Mouse (Mus musculus): ENCODE data around the gene Wnt8b. TPM values are rescaled to one million over a fixed set of nuclear protein-coding genes. Genes with fewer than 3 reads are reported as not detected.

Wnt8b gene
- total RNA-seq, 2 experiments from 2014 or later = not detected

DNA sequence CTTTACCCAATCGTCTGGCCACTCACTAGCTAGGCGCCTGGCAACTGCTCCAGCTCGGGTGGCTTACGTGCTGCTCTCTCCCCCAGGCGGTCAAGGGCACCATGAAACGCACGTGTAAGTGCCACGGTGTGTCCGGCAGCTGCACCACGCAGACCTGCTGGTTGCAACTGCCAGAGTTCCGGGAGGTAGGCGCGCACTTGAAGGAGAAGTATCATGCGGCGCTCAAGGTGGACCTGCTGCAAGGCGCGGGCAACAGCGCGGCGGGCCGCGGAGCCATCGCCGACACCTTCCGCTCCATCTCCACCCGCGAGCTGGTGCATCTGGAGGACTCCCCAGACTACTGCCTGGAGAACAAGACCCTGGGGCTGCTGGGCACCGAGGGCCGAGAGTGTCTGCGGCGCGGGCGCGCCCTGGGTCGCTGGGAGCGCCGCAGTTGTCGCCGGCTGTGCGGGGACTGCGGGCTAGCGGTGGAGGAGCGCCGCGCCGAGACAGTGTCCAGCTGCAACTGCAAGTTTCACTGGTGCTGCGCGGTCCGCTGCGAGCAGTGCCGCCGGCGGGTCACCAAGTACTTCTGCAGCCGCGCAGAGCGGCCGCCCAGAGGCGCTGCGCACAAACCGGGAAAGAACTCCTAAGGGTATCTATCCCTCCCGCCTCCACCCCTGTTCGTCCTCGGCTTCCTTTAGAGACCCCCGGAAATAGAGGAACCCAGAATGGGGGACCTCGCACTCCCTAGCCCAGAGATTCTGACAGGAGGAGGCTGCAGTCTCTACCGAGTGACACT, 18.4 kb downstream of the Wnt8b start:
- ATAC-seq (replicated peaks; ENCODE audit: poor library complexity) = 0 out of 2 replicates have a peak, but pooled peaks have one; percentile 11

DNA sequence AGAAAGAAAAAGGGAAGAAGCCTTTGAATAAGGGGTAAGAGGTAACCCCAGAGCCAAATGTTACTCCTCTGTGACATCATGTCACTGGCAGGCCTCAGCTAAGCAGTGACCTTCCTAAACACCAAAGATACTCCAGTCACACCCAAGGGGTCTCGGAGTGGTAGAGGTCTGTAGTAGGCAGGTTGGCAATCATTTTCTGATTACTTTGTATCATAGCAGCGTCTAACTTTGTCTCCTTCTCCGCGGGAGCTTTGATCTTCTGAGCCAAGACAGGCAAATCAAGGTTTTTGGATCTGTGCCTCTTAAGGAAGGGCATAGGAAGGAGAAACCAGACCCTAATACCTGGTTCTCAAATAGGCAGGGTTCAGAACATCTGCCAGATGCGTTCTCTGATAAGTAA, 19.3 kb downstream of the Wnt8b start:
- ATAC-seq (replicated peaks; ENCODE audit: poor library complexity) = no peak

DNA sequence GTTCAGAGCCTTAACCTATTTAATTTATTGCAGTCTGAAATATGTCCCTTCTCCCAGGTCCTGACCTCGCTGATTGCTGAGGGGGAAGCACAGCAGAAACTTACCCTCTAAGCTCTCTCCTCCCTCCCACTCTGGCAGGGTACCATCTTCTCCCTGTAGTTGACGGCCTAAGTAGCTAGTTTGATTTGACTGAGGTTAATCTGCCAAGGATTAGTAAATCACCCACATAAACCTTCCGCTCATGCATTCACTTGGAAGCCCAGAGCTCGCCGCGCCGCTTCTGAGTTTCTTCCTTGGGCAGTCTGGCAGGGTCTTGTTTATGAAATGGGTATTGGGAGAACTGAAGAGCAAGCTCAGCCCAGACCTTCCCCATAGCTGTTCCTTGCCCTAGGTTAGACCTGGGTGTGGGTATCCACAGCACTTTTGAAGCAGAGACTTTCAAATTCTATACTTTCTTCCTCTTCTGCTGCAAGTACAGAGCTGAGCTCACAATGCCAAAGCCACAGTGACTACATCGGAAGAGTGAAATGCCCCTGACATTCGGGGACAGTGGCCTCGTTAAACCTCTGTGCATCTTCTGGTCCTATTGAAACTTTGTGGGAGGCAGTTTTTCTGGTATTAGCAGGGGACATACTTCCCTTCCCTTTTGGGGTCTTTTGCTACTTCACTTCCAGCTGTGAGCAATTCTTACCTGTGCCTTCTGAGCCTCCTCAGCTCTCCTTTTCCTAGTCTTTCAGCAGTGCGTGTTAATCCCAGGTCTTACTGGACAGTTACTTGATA, 20.0 kb downstream of the Wnt8b start:
- no peak for ATAC-seq (replicated peaks; ENCODE audit: poor library complexity)

DNA sequence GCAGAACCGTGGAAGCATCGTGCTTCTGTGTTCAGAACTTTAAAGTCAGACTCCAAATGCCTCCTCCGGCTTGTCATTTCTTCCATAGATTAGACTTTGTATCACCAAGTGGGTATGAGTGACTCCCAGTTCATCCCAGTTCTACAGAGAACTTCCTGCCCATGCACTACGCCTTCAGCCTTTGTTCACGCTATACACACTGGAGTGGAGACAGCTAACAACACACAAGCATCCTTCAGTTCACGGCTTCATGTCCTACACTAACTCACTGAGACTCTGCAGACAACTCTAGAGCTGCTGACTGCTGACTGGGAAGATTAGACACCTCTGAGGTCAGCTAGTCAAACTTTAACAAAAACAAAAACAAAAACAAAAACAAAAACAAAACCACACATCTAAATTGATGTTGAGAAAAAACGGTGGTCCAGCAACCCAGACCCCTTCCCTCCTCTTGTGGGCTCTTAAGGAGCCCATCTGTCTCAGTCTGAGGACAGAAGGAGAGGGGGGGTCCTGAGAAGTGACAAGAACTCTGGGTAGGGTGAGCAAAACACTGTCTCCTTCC, 20.7 kb downstream of the Wnt8b start:
- no peak for ATAC-seq (replicated peaks; ENCODE audit: poor library complexity)

DNA sequence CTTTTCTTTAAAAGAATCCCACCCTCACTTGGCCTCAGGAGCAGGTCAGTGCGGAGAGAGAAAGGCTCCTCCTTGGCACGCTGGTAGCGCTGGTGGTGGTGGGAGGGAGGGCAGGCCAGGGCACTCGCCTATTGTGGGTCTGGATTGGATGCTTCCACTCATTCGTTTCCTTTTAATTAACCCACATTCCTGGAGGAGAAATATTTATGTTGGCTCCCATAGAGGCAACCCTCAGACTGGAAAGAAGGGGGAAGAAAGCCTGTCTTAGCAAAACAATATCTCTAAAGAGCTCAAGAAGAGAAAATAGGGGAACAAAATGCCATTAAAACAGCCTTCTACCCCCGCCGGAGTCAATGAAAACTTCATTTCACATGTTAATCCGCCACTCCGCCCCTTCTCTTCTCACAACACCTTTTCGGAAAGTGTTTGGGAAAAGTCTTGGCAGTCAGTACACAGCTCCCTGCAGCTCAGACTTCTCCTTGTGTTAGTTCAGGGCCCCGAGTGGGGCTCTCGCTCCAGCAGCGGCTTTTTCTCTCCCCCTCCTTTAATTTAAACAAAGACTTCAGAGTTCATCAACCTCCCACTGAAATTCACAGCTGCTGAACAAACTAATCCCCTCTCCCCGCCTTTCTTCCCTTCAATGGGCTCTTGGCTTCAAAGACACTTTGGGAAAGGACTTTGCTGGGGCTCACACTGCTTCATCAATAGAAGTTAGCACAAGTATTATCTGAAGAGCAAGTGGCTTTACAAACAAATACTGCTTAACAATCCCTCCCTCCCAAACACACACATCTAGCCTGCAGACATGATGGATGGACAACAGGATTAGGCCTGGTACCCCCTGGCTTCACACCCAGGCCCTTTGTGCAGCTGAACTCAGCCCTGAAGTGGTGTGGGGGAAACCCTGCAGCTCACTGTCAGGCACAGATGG, 21.5 kb downstream of the Wnt8b start:
- no peak for ATAC-seq (replicated peaks; ENCODE audit: poor library complexity)

DNA sequence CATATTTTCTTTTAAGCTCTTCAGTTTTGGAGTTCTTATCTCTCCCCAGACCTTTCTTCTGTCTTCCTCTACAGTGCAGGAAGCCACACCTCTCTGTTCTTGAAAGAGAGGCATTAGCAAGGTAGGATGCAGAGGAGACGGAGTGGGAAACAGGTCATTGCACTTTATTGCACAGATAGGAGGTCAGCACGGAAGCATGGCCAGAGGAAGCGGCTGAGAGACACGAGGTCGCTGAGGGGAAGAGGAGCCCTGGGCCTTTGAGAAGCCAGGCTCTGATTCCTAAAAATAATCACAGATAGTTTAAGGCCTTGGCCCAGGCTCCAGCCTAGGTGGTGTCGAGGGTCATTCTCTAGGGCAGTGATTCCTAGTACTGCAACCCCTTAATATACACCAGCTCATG, 22.5 kb downstream of the Wnt8b start:
- ATAC-seq (replicated peaks; ENCODE audit: poor library complexity) = no peak

DNA sequence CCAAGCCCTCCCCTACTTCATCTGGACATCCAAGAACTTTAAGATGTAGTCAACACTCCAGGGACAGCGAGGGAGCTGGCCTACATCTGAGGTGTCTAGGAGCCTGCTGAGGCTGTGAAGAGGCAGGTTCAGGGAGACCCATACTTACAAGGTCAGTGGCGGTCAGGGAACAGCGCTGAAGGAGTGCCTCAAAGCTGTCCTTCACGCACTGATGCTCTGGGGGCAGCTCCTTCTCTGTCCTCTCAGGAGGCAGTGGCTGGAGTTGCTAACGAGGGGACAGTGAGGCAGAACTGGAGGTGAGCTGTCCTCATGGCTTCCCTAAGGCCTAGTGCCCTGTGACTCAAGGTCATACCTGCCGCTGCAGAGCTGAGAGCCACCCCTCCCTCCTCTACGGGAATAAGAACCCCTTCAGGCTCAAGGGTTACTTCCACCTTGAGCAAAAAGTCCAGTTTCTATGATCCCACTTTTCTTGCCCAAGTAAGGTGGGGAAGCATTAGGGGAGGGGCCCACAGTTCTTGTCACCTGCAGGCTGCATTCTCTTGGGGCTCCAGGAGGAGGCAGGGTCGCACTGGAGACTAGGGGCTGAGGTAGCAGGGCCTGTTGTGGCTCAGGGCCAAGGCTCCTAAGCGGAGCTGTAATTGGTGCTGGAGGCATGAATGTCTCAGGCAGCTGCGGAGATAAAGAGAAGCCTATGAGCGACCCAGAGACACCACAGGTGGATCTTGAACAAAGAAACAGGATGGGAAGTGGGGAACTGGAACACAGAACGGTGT, 24.9 kb downstream of the Wnt8b start:
- ATAC-seq (replicated peaks; ENCODE audit: poor library complexity) = no peak

DNA sequence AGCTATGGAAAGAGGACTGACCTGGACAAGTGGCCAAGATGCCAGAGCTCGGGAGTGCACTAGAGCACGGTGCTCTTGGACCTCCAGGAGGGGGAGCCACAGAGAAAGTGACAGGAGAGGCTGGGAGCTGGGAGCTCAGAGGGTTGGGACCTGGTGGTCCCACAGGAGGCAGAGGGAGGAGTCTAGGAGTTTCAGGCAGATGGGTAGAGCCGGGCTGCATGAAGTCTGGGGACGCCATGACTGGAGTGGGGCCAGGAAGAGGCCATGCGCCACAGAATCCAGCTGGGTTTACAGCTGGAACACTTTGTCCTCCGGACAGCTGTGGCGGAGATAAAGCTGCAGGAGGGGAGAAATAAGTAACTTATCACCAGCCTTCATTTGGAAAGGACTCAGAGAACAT, 25.9 kb downstream of the Wnt8b start:
- ATAC-seq (replicated peaks; ENCODE audit: poor library complexity) = no peak

DNA sequence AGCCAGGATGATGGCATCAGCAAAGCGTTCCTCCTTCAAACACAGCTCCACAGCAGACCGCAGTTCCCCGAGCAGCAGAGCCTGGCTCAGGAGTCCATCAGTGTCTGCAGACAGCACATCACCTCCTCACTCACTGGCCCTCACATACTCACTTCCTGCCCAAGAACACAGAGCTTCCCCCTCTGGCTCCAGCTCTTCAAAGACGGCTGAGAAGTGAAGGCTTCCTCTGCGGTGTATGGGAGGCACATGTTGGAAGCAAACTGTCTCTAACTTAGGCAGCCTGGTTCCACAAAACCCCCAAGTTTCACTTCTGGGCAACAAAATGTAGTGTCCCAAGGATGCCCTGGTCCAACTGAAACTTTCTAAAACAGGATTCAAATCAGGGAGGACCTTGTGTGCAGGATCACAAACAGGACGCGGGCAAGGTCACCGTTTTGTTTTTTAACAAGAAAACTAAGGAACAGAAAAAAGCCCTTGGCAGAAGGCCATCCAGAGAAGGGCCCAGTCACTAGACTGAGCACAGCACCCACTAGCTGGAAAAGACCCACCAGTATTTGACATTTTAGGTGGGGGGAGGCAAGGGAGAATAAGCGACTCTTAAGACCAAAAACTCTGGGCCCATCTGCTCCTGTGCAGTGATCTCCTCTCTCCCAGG, 32.4 kb downstream of the Wnt8b start:
- peak; percentile 83 for ATAC-seq (replicated peaks; ENCODE audit: poor library complexity)

DNA sequence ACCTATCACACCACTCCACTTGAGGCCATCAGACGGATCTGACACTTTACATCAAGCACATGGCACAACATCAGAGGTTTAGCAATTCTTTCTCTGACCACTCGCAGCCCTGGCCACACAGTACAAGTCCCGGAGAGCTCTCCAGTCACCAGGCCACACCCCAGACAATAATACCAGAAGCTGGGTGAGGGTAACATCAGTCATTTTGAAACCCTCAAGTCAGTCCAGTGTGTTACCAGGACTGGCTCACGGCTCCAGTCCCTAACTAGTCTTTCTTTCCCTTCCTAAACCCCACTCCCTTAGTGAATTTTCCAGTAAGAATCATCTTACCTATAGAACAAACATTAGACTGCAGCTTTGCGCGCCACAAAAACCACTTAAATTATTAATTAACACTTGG, 36.7 kb downstream of the Wnt8b start:
- no peak for ATAC-seq (replicated peaks; ENCODE audit: poor library complexity)

DNA sequence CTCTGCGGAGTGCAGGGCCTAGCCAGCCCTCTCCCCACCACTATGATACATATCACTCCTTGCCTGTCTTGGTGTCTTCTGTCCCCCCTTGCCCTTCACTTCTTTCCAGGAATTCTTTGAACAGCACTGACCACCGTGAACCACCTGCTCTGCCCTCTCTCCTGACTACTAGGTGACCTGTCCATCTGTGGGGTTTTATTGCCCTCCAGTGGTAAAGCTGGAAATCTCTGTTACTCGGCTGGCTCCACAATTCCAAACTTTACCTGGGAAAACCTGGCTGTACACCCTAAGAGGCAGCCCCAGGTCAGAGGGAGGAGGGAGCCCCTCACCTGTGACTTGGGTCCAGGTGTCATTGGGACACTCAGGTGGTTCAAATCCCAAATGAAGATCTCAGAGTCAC, 42.1 kb downstream of the Wnt8b start:
- no peak for ATAC-seq (replicated peaks; ENCODE audit: poor library complexity)

DNA sequence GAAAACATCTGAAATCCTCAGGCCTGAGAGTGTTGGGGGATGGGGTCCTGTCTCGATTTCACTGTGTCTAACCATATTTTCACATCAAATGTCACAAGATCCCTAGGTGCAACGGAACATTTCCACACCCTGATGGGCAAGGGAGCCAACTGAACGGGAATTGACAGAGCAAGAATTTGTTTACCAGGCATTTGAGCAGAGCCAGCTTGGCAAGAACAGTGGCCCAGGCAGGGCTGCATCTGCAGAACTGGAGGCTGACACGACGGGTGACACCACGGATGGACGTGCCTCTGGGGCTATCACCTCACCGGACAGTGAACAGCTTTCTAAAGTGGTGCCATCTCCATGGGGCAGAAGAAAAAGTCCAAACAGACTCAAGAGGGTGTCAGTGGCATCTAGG, 44.1 kb downstream of the Wnt8b start:
- no peak for ATAC-seq (replicated peaks; ENCODE audit: poor library complexity)

DNA sequence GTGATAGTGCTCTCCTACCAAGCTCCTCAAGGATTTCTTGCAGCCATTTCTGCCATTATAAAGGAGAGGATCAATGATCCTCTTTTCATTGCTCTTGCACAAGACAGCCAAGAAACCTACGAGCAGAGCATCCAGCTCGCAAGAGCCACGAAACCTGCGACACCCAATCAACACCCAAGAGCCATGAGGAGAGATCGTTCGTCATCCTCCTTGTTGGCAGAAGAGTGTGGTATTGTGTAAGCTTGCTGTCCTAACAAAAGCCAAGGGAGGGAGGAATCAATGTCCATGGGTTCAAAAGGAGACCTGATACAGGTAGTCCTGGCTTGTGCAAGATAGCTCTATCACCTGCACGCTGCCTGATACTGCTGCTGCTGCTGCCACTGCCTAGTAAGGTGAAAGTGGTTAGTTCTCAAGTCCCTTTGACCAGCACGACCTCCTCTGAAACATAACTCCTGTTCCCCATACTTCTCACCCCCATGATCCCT, 49.5 kb downstream of the Wnt8b start:
- no peak for ATAC-seq (replicated peaks; ENCODE audit: poor library complexity)

DNA sequence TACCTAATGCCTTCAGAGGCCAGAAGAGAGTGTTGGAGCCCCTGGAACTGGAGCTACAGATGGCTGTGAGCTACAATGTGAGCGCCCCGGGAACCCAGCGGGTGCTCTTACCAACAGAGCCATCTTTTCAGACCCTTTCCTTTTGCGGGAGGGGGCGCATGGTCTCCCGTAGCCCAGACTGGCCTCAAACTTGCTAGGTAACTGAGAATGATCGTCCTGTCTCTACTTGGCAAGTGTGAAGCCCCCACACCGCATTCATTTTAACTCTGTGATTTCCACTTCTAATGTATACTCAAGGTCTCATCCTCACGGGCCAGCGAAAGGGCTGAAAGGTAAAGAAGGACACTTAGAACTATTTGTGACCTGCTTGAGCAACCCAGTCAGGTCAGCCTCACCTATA, 51.1 kb downstream of the Wnt8b start:
- ATAC-seq (replicated peaks; ENCODE audit: poor library complexity) = no peak

DNA sequence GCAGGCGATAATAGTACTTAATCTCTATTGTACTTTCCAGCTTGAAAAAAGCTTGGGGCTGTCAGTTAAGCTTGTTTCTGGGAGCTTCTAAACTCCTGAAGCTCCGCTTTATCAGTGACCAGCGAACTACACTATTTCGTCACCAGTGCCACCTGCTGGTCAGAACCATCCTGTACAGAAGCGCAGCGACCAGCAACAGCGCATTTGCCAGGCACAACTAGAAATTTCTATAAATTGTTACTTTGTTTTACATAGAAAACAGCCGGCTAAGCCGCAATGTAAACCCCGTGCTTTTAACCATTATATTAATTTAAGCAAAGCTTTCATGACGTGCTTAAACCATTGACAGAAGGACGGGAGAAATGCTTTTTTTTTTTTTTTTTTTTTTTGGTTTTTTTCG, 51.5 kb downstream of the Wnt8b start:
- ATAC-seq (replicated peaks; ENCODE audit: poor library complexity) = peak; percentile 89

DNA sequence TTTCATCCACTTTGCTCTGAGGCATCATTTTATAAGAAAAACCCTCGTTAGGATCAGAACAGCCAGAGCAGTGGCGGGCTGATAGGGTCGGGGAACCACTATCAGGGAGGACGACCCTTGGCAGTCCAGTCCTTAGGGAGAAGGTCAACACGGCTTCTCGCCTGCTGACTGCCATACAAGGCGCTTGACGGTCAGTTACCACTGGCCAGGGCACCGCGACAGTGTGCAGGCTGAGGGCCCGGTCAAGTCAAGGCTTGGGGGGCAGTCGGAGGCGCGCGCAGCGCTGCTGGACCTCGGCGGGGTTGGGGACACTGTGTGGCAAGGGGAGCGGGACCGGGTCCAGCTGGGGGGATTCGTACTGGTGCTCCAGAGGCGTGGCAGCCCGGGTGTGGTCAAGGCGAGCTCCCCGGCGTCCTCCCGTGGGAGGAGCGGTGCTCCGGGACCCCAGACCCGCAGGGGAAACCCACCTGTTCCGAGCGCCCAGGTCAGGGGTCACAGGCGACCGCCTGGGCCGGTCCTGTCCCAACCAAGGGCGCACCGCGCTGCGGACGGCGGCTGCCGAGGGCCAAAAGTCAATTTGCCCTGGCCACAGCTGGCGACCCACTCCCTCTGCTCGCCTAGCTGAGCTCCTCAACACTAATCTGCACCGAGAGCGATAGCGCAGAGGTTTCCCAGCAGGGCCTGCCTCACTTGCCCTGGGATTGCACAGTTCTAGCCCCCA, 52.2 kb downstream of the Wnt8b start, which contains the start of gene Sec31b:
TSS of gene Sec31b (minus strand) at position 544 of the 721 bp plus-strand sequence.
- peak; percentile 57 for ATAC-seq (replicated peaks; ENCODE audit: poor library complexity)

DNA sequence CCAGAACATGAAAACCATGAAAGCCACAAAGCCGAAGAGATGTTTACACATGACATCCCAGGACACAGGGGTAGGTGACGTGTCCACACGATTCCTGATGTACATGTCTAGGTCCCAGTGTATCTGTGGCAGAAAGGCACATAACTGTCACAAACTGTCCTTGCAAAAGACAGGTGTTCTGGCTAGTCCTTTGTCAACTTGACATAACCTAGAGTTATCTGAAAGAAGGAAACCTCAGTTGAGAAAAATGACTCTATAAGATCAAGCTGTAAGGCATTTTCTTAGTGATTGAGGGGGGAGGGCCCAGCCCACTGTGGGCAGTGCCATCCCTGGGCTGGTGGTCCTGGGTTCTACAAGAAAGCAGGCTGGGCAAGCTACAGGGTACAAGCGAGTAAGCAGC, 59.5 kb downstream of the Wnt8b start, which contains the start of gene Gm20538:
TSS of gene Gm20538 (minus strand) at position 101 of the 400 bp plus-strand sequence.
- ATAC-seq (replicated peaks; ENCODE audit: poor library complexity) = no peak

DNA sequence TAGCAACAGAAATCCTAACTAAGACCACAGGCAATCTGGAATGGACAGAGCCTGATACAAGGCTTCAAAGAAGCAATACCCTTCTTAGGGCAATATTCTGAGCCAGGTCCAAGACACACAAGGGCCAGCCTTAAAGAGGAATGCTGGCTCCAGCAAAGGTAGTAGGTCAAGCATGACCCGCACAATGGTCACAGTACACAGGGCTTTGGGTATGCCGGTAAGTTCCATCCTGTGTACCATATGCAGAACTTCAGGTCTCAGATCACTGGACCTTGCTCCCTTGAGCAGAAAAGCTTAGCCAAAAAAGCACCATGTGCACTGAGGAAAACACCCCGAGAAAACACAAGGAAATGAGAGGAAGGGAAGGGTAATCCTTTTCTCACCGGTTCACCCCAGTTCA, 60.0 kb downstream of the Wnt8b start:
- no peak for ATAC-seq (replicated peaks; ENCODE audit: poor library complexity)

DNA sequence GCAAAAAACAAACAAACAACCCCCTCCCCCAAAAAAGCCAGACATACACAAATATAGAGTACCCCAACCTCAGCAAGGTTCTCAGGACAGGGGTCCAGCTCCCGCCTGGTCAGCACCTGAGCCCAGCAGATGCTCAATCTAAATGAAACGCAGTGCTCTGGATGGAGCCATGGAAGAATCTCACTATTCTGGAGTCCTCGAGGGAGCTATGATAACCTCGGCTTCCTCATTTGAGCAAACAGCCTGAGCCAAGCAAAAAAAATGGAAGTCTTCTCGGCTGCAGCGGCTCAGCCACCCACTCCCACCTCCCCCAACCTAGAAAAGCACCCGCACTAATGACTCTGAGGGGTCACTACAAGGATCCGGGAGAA, 61.2 kb downstream of the Wnt8b start:
- ATAC-seq (replicated peaks; ENCODE audit: poor library complexity) = peak; percentile 35

Data from megakaryocyte progenitor cell, adult 5-6 weeks (primary cell).